Mouse (Mus musculus) urinary bladder, postnatal 14 days (tissue): ENCODE results near the gene Pex11a.
A peak's percentile ranks its signal among the peaks of the same experiment; 100 is the strongest.

ENCODE experiments used
- DNase-seq: peaks from one replicate; pipeline ENCODE4 v3.0.0; 2021; ENCODE audit warnings: low spot score

Gene Pex11a

GRCm38 (mm10) chr7:79736511-79736910 lies 6.4 kb downstream of the Pex11a start:
- DNase-seq, result no peak

- DNase-seq, result peak; percentile 54
These were observed 8.4 kb downstream of the Pex11a start for GRCm38 (mm10) chr7:79734563-79734962.

- DNase-seq, result no peak
These were observed 10.3 kb downstream of the Pex11a start, which contains the start of gene Plin1 for GRCm38 (mm10) chr7:79732622-79733021. Gene Plin1, minus strand, starts transcription at chr7:79732903.

- DNase-seq, result no peak
These were observed 11.5 kb downstream of the Pex11a start for GRCm38 (mm10) chr7:79731438-79731837.

- no peak for DNase-seq
These were observed 13.1 kb downstream of the Pex11a start for GRCm38 (mm10) chr7:79729743-79730370.

- peak; percentile 64 for DNase-seq
These were observed 13.8 kb downstream of the Pex11a start for GRCm38 (mm10) chr7:79729169-79729568.

GRCm38 (mm10) chr7:79728219-79728618 lies 14.7 kb downstream of the Pex11a start:
- DNase-seq, result peak; percentile 58

- peak; percentile 63 for DNase-seq
These were observed 15.8 kb downstream of the Pex11a start for GRCm38 (mm10) chr7:79727091-79727490.

GRCm38 (mm10) chr7:79721386-79721977 lies 21.4 kb downstream of the Pex11a start:
- peak; percentile 46 for DNase-seq

GRCm38 (mm10) chr7:79715187-79715981 lies 27.5 kb downstream of the Pex11a start, which contains the start of gene Kif7:
Gene Kif7, minus strand, starts transcription at chr7:79715720.
- DNase-seq, result peak; percentile 81

- no peak for DNase-seq
These were observed 32.1 kb downstream of the Pex11a start for GRCm38 (mm10) chr7:79710831-79711230.

GRCm38 (mm10) chr7:79710130-79710607 lies 32.8 kb downstream of the Pex11a start:
- no peak for DNase-seq

GRCm38 (mm10) chr7:79705210-79705609 lies 37.7 kb downstream of the Pex11a start:
- no peak for DNase-seq

- no peak for DNase-seq
These were observed 40.2 kb downstream of the Pex11a start for GRCm38 (mm10) chr7:79702755-79703154.

- DNase-seq, result no peak
These were observed 46.4 kb downstream of the Pex11a start for GRCm38 (mm10) chr7:79696495-79696894.
